Mouse (Mus musculus) hindbrain, embryonic 11.5 days (tissue): Measurements from ENCODE around the gene Grm3. TPM values are rescaled to one million over a fixed set of nuclear protein-coding genes. Genes with fewer than 3 reads are reported as not detected.

ENCODE experiments used
- ATAC-seq: fragments of 200-750 bp; cut with Nextera tagmentation; 2 replicates; pipeline ENCODE4 v1.8.0; 2017; ENCODE audit warnings: mild to moderate bottlenecking, moderate TSS enrichment, moderate library complexity; ENCODE audit not compliant: low FRiP score
- DNase-seq: peaks from one replicate; pipeline ENCODE4 v3.0.0-alpha.2; 2015; ENCODE audit warnings: low spot score
- H3K27ac ChIP-seq: fragments of 300-500 bp; sonication (generic); 2 replicates; pipeline ENCODE4 v1.5.1; 2014; ENCODE audit warnings: mild to moderate bottlenecking, low read depth, low read length
- H3K27me3 ChIP-seq: fragments of 300-500 bp; sonication (generic); 2 replicates; pipeline ENCODE4 v1.6.1; 2014; ENCODE audit warnings: mild to moderate bottlenecking, low read length, moderate library complexity, mixed read lengths; ENCODE audit not compliant: control insufficient read depth, insufficient read depth
- H3K36me3 ChIP-seq: fragments of 300-500 bp; sonication (generic); 2 replicates; pipeline ENCODE4 v1.6.1; 2014; ENCODE audit warnings: mild to moderate bottlenecking, low read length, moderate library complexity, mixed read lengths; ENCODE audit not compliant: control insufficient read depth, insufficient read depth
- H3K4me1 ChIP-seq: fragments of 300-500 bp; sonication (generic); replicated peaks from 2 replicates; pipeline ENCODE4 v1.6.1; 2014; ENCODE audit warnings: low read length, mixed read lengths; ENCODE audit not compliant: control insufficient read depth, insufficient read depth
- H3K4me2 ChIP-seq: fragments of 300-500 bp; sonication (generic); replicated peaks from 2 replicates; pipeline ENCODE4 v1.6.1; 2014; ENCODE audit warnings: mild to moderate bottlenecking, low read depth, low read length
- H3K4me3 ChIP-seq: fragments of 300-500 bp; sonication (generic); 2 replicates; pipeline ENCODE4 v1.5.1; 2014; ENCODE audit warnings: low read depth, low read length
- H3K9ac ChIP-seq: fragments of 300-500 bp; sonication (generic); 2 replicates; pipeline ENCODE4 v1.6.1; 2014; ENCODE audit warnings: low read depth, low read length
- H3K9me3 ChIP-seq: fragments of 300-500 bp; sonication (generic); 2 replicates; pipeline ENCODE4 v1.6.1; 2016; ENCODE audit warnings: low read length; ENCODE audit not compliant: control insufficient read depth
- WGBS: fragments of 180-500 bp; shearing (Covaris S2); extraction: QIAGEN DNeasy Blood & Tissue Kit; methylation state at CpG from one replicate; pipeline ENCODE4 v1.1.7; 2014; 5-methylcytosine and 5-hydroxymethylcytosine counted together
- polyA plus RNA-seq: library from polyadenylated mRNA; unstranded; fragments of >200 nt; fragmentation: Nextera tagmentation; extraction: Ambion mirVana; gene quantifications from 2 replicates; pipeline ENCODE4 v1.2.1, GENCODE M21; 2014

Grm3 gene
- polyA plus RNA-seq, 1 experiment from 2014 or later: 3.1 TPM

GRCm38 (mm10) chr5:9707096-9707495 is 17.9 kb downstream of the Grm3 start:
- Histone ChIP-seq H3K27me3 (no peaks in the 10 kb centered on the region), H3K9ac (no peak overlapping the region), H3K27ac (no peak overlapping the region), H3K36me3 (no peaks in the 10 kb centered on the region), H3K4me1 (no peaks in the 10 kb centered on the region), H3K4me2 (no peak overlapping the region), H3K9me3 (no peaks in the 10 kb centered on the region), H3K4me3 (no peak overlapping the region)
- no peak for ATAC-seq
- 93% methylated on average over 1 of the region's 1 CpGs for WGBS
- no peak for DNase-seq

- peak; percentile 51 for ATAC-seq
Measured at GRCm38 (mm10) chr5:9703385-9704009, 21.5 kb downstream of the Grm3 start.

DNA sequence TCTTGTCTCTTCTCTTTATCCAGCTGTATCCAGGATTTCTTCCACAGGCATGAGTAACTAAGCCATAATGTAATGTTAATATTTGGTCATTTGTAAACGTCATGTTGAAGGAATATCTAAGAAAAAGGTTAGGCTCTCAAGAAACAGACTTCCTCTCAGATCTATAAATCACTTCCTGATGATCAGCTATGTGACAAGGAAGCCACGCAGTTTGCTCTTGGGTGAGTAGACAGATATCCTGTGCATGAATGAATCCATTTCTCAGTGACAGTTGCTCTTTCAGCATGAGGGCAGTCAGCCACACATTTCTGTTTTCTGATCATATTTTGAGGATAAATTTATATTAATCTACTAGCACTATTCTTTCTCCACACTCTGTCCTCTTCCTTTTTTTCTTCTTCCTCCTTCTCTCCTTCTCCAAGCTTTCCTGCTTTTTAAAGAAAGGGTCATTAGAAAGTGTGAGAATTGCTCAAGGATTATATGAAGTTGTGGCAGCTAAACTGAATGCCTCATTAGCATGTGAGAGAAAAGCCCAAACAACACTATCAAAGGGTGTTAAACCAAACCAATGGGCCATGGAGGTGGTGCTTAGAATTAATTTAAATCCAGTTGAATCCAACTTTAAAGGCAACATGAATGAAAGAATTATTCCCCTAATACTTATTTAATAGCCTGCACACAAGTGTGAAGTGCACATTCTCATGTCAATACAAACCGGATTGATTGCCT is 22.1 kb downstream of the Grm3 start:
- Histone ChIP-seq H3K4me2 (no peak overlapping the region), H3K27ac (no peak overlapping the region), H3K36me3 (no peaks in the 10 kb centered on the region), H3K4me1 (no peaks in the 10 kb centered on the region), H3K9me3 (no peaks in the 10 kb centered on the region), H3K4me3 (no peak overlapping the region), H3K27me3 (no peaks in the 10 kb centered on the region), H3K9ac (no peak overlapping the region)
- DNase-seq (peak; percentile 9), ATAC-seq (peak; percentile 89)
- WGBS: 16% methylated on average over 3 of the region's 3 CpGs

More at GRCm38 (mm10) chr5:9703385-9704009, 21.5 kb downstream of the Grm3 start:
- H3K4me3 ChIP-seq: no peak overlapping the region
- no peak overlapping the region for H3K4me2 ChIP-seq
- no peaks in the 10 kb centered on the region for H3K27me3 ChIP-seq
- H3K4me1 ChIP-seq: no peaks in the 10 kb centered on the region
- H3K27ac ChIP-seq: no peak overlapping the region
- H3K9me3 ChIP-seq: no peaks in the 10 kb centered on the region
- H3K9ac ChIP-seq: no peak overlapping the region
- H3K36me3 ChIP-seq: no peaks in the 10 kb centered on the region
- peak; percentile 21 for DNase-seq
- WGBS: 30% methylated on average over 3 of the region's 3 CpGs

DNA sequence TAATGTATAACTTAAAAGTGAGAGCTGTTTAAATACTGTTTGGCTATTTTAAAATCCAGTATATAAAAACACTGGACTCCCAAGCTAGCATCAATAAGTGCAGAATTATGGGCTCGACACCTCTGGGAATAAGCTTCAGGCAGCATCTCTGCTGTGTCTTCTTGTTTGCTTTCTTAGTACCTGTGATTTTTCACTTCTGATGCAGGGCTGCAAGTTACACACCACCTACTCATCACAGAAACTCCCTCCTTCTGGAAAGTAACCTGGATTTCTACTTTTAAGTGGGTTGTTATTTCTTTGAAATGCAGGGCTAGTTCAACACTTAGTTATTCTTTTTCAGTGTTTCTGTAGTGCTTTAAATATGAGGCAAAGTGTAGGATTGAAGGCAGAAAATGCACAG is 32.6 kb downstream of the Grm3 start:
- Histone ChIP-seq H3K4me3 (no peak overlapping the region), H3K27ac (no peak overlapping the region), H3K9ac (no peak overlapping the region), H3K9me3 (no peaks in the 10 kb centered on the region), H3K27me3 (no peaks in the 10 kb centered on the region), H3K4me1 (no peaks in the 10 kb centered on the region), H3K36me3 (no peaks in the 10 kb centered on the region), H3K4me2 (no peak overlapping the region)
- 93% methylated on average over 1 of the region's 1 CpGs for WGBS
- DNase-seq (no peak), ATAC-seq (no peak)

GRCm38 (mm10) chr5:9690599-9691242 is 34.2 kb downstream of the Grm3 start:
- ATAC-seq: peak; percentile 35; the same call in 1 of the 2 replicates
- no peak overlapping the region for H3K4me3 ChIP-seq
- no peak for DNase-seq
- H3K4me2 ChIP-seq: no peak overlapping the region
- H3K27me3 ChIP-seq: no peaks in the 10 kb centered on the region
- no peaks in the 10 kb centered on the region for H3K4me1 ChIP-seq
- no peak overlapping the region for H3K27ac ChIP-seq
- no peaks in the 10 kb centered on the region for H3K9me3 ChIP-seq
- H3K9ac ChIP-seq: no peak overlapping the region
- WGBS: 32% methylated on average over 3 of the region's 3 CpGs
- H3K36me3 ChIP-seq: no peaks in the 10 kb centered on the region

DNA sequence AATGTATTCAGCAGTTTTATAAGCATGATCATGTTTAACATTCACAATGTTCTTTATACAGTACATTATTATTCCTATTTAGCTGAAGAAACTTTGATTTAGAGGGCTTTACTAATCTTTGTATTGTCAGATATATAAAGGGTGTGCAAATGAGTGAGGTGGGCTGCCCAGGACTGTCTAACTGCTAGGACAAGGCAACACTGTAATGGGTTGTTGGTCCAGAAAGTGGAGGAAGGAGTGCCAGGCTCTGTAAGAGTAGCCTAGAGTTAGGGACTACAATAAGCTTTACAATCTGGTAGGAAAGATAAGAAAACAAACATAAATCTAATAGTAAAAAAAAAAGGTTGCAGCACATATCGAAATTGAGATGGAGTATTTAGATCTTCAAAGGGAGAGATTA is 34.8 kb downstream of the Grm3 start:
- Histone ChIP-seq H3K9ac (no peak overlapping the region), H3K36me3 (no peaks in the 10 kb centered on the region), H3K4me1 (no peaks in the 10 kb centered on the region), H3K27me3 (no peaks in the 10 kb centered on the region), H3K4me2 (no peak overlapping the region), H3K4me3 (no peak overlapping the region), H3K27ac (no peak overlapping the region), H3K9me3 (no peaks in the 10 kb centered on the region)
- DNase-seq (no peak), ATAC-seq (no peak)
- WGBS: 26% methylated on average over 1 of the region's 1 CpGs

- H3K4me2 ChIP-seq: no peak overlapping the region
- H3K9me3 ChIP-seq: no peaks in the 10 kb centered on the region
- no peak overlapping the region for H3K27ac ChIP-seq
- H3K36me3 ChIP-seq: no peaks in the 10 kb centered on the region
- no peak overlapping the region for H3K9ac ChIP-seq
- H3K27me3 ChIP-seq: no peaks in the 10 kb centered on the region
- WGBS: 49% methylated on average over 2 of the region's 2 CpGs
- H3K4me3 ChIP-seq: no peak overlapping the region
- H3K4me1 ChIP-seq: no peaks in the 10 kb centered on the region
- DNase-seq (no peak), ATAC-seq (no peak)
Measured at GRCm38 (mm10) chr5:9683204-9683603, 41.8 kb downstream of the Grm3 start.

DNA sequence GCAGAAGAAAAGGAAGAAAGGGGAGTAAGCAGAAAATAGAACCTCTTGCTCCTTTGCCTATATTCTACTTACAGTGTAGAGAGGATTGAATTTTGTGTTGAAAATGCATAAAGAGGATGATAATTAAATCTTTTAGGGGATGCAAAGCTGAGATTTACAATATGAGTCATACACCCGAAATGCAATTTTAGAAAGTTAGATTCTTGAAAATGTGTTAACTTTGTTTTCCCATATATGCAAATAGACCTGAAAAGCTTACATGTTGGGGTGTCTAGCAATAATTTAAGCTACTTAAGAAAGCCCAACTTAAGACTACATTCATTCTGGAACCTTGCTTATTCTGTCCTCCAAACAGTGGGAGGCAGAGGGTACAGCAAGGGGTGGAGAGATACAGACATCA is 56.0 kb downstream of the Grm3 start:
- 89% methylated on average over 1 of the region's 1 CpGs for WGBS

More for the DNA sequence above, 56.0 kb downstream of the Grm3 start:
- no peak for ATAC-seq
- Histone ChIP-seq H3K4me3 (no peak overlapping the region), H3K9ac (no peak overlapping the region), H3K27me3 (no peaks in the 10 kb centered on the region), H3K9me3 (no peaks in the 10 kb centered on the region), H3K4me2 (no peak overlapping the region), H3K36me3 (no peaks in the 10 kb centered on the region), H3K27ac (no peak overlapping the region), H3K4me1 (no peaks in the 10 kb centered on the region)
- DNase-seq: no peak
